Mouse (Mus musculus): Measurements from ENCODE around the gene Traf3ip1.

GRCm38 (mm10) chr1:91498579-91498978, 4.1 kb downstream of the Traf3ip1 start:
- TF ChIP-seq CTCF (IDR thresholded peaks at IDR 0.05; ENCODE audit: low read depth) (no peak), EP300 (IDR thresholded peaks at IDR 0.05; ENCODE audit: low read depth) (no peak)
